Mouse (Mus musculus) small intestine, adult 2 months (tissue): Measurements from ENCODE around the gene Rasl12. TPM values are rescaled to one million over a fixed set of nuclear protein-coding genes. Genes with fewer than 3 reads are reported as not detected.

ENCODE experiments used
- H3K27ac ChIP-seq: fragments of 200-500 bp; 2 replicates; pipeline ENCODE4 v1.5.1; 2012; ENCODE audit warnings: low read depth, low read length, control low read depth, inconsistent platforms; ENCODE audit not compliant: insufficient read depth
- H3K27me3 ChIP-seq: fragments of 200-500 bp; 2 replicates; pipeline ENCODE4 v1.6.1; 2012; ENCODE audit warnings: mild to moderate bottlenecking, moderate library complexity, low read length, inconsistent platforms; ENCODE audit not compliant: control insufficient read depth, insufficient read depth
- H3K36me3 ChIP-seq: fragments of 200-500 bp; 2 replicates; pipeline ENCODE4 v1.6.1; 2012; ENCODE audit warnings: mild to moderate bottlenecking, low read length, control low read depth, inconsistent platforms; ENCODE audit not compliant: control insufficient read depth, insufficient read depth
- H3K4me1 ChIP-seq: fragments of 200-500 bp; 2 replicates; pipeline ENCODE4 v1.6.1; 2012; ENCODE audit warnings: low read length, inconsistent platforms, mixed read lengths; ENCODE audit not compliant: control insufficient read depth, insufficient read depth, insufficient read length
- H3K4me3 ChIP-seq: fragments of 200-500 bp; 2 replicates; pipeline ENCODE4 v1.5.1; 2012; ENCODE audit warnings: low read depth, mild to moderate bottlenecking, control low read depth, inconsistent platforms, low read length, moderate library complexity
- CTCF ChIP-seq: fragments of 200-500 bp; IDR thresholded peaks from 2 replicates; pipeline ENCODE4 v1.5.1; 2012; ENCODE audit warnings: low read depth, mild to moderate bottlenecking, control low read depth, inconsistent platforms, low read length, moderate library complexity, mixed read lengths; ENCODE audit not compliant: insufficient replicate concordance, insufficient read length; ENCODE audit errors: extremely low read depth
- POLR2A ChIP-seq: fragments of 200-500 bp; IDR thresholded peaks from 2 replicates; pipeline ENCODE4 v1.6.1; 2012; ENCODE audit warnings: low read depth, mild to moderate bottlenecking, control low read depth, inconsistent platforms, low read length, moderate library complexity
- WGBS: fragments of 180-500 bp; shearing (Covaris S2); methylation state at CpG from one replicate; pipeline ENCODE4 v1.1.7; 2018; 5-methylcytosine and 5-hydroxymethylcytosine counted together
- polyA plus RNA-seq: library from polyadenylated mRNA; depleted of rRNA; stranded (reverse); fragments of >200 nt; gene quantifications from 2 replicates; pipeline ENCODE4 v1.2.3, GENCODE M21; 2012; rRNA removed

Rasl12 gene
- polyA plus RNA-seq, 1 experiment, result 1.4 TPM

DNA sequence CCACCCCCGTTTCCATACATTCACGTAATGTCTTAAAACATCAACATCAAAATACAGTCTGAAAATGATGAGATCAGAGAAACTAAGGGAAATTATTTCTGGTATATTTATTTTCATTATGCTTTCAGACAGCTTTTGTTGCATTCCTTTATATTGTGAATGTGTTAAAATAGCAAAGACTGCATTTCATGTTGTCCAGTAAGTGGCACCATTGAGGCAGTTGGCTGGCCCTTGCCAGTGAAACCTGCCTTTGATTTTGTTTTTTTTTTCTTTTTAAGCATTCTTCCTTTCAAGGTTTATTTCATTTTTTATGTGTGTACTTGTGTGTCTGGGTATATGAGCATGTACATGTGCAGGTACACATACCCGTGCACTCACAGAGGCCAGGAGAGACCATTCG, 46.4 kb downstream of the Rasl12 start:
- Histone ChIP-seq H3K4me3 (no peak overlapping the region), H3K27ac (no peak overlapping the region), H3K36me3 (peaks cover 57% of the 10 kb centered on the region), H3K4me1 (no peaks in the 10 kb centered on the region), H3K27me3 (no peaks in the 10 kb centered on the region)
- WGBS, result 96% methylated on average over 4 of the region's 4 CpGs
- TF ChIP-seq POLR2A, result no peak
- no peak for TF ChIP-seq CTCF

DNA sequence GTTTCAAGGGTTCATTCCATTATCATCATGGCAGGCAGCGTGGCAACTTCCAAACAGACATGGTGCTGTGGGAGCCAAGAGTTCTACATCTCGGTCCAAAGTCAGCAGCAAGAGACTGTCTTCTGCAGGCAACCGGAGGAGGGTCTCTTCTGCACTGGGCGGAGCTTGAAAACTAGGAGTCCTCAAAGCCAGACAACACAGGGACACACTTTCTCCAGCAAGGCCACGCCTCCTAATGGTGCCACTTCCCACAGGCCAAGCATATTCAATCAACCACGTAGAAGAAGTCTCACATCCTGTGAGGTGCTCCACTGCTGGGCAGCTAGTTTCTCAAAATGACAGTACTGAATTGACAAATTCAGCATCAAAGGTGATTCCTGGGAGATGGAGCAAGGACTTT, 49.6 kb downstream of the Rasl12 start:
- WGBS, result 93% methylated on average over 6 of the region's 6 CpGs
- H3K36me3 ChIP-seq, result peaks cover 58% of the 10 kb centered on the region

DNA sequence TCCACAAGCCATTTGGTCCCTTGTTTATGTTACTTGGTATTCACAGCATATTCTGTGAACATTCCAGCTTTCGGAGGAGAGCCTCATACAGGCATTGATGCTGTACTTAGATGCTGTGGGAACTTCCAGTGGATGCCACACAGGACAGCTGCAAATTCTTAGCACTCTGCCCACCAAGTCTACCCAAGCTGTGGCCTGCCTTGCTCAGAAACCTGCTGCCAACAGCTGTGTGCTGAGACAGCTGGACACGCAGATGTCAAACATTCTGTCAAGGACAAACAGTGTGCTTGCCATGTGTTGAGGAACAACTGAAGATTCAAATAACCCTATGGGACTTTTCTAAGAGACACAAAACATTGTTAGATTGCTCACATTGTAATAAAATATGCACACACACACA, 60.7 kb downstream of the Rasl12 start:
- Histone ChIP-seq H3K4me1 (peaks cover 2% of the 10 kb centered on the region; the same call in 1 of the 2 replicates), H3K36me3 (no peaks in the 10 kb centered on the region), H3K27ac (no peak overlapping the region), H3K27me3 (no peaks in the 10 kb centered on the region), H3K4me3 (no peak overlapping the region)
- TF ChIP-seq CTCF (no peak), POLR2A (no peak)
- 87% methylated on average over 2 of the region's 2 CpGs for WGBS

More for the DNA sequence above, 49.6 kb downstream of the Rasl12 start:
- Histone ChIP-seq H3K27me3 (no peaks in the 10 kb centered on the region), H3K4me1 (no peaks in the 10 kb centered on the region), H3K4me3 (no peak overlapping the region), H3K27ac (no peak overlapping the region)
- TF ChIP-seq POLR2A, result no peak
- TF ChIP-seq CTCF, result no peak

DNA sequence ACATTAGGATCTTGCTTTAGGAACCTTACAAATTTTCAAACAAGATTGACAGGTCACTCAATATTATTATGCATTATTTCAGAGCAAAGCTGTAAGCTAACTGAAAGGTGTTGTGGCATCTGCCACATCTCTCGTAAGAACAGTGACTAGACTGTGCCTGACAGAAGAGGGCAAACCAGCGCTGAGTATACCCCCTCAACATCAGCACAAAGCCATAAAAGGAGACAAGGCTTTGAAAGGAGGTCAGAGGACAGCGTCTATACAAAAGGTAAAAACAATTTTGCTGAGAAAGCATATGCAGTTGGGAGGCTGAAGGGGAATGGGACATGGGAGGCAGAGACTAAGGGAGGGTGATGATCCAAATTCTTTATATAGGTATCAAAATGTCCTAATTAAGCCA, 61.9 kb downstream of the Rasl12 start:
- Histone ChIP-seq H3K27me3 (no peaks in the 10 kb centered on the region), H3K4me3 (no peak overlapping the region), H3K36me3 (no peaks in the 10 kb centered on the region), H3K4me1 (peaks cover 7% of the 10 kb centered on the region; the same call in 1 of the 2 replicates), H3K27ac (no peak overlapping the region)
- WGBS, result 63% methylated on average over 3 of the region's 3 CpGs
- TF ChIP-seq POLR2A, result no peak
- no peak for TF ChIP-seq CTCF

DNA sequence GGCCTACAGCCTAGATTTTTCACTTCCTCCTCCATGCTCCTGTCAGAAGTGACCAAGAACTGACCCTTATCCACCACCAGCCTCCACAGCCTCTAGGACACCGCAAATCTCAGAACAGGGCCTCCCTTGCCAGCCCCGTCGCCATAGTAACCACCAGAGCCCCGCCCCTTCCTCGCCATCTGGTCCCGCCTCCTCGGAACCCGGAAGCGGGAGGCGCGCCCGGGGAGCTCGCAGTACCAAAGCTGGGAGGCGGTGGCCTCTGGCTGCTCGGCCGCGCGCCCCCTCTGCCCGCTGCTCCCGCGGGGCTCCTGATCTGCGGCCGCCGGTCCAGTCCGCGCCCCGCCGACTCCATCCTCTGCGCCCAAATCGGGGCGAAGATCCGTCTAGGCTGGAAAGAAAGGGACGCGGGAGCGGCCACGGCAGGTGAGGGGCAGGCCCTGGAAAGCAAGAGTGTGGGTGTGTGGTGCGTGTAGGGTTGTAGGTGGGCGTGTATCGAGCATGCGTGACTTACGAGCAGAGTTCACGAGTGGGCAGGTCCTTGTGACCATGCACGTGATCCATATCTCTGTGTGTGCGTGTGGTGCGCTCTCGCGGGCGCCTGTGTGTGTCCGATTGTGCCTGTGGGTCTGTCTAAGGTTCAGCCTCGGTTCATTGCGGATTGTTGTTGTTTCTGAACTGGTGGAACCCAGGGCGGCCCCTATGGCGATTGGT, 62.6 kb downstream of the Rasl12 start, which contains the start of gene Spg21:
Gene Spg21, plus strand, starts transcription at position 216 of the 711 bp plus-strand sequence.
- Histone ChIP-seq H3K4me1 (peaks cover 7% of the 10 kb centered on the region; the same call in 1 of the 2 replicates), H3K36me3 (peaks cover 4% of the 10 kb centered on the region), H3K27ac (peak within 1 kb of the TSS; percentile 70), H3K4me3 (peak within 1 kb of the TSS; percentile 88), H3K27me3 (no peaks in the 10 kb centered on the region)
- TF ChIP-seq POLR2A (peak; percentile 41; the same call in 1 of the 2 replicates), CTCF (no peak)
- under 1% methylated on average over 53 of the region's 53 CpGs for WGBS

DNA sequence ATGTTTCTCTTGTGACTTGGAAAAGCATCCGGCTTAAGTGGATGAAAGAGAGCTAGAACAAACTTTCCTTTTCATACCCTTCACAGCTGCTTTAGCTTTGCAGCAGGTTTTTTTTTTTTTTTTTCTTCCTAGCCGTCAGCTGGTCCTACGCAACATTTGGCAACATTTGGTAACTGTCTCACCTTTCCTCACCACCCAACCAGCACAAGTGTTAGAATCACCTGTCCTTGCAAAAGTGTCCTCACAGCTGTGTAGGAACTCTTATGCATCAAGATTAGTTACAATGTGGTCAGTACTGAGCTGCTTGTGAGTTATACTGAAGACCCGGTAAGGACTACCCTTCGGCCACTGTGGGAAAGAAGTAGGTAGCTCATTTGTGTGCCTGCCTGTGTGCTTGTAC, 64.2 kb downstream of the Rasl12 start:
- H3K27ac ChIP-seq, result no peak overlapping the region
- WGBS, result 77% methylated on average over 5 of the region's 5 CpGs
- TF ChIP-seq POLR2A (no peak), CTCF (no peak)
- H3K36me3 ChIP-seq, result peaks cover 12% of the 10 kb centered on the region
- H3K27me3 ChIP-seq, result no peaks in the 10 kb centered on the region
- H3K4me1 ChIP-seq, result peaks cover 7% of the 10 kb centered on the region; the same call in 1 of the 2 replicates
- no peak overlapping the region for H3K4me3 ChIP-seq

DNA sequence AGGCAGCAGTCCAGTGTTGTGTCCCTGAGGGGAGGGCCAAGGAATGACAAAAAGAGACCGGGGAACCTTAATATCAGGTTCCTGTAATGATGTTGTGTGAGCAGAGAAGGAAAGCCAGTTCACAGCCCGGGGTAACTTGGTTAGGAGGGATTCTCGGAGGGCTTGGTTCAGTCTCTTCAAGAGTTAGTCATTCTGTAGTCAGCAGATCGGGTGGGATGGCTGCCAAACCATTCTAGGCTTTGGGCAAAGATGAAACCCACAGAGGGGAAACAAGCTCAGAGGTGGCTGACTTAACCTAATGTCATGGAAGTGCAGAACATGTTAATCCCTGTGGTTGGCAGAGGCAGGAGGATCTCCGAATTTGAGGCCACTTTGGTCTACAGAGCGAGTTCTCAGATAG, 65.9 kb downstream of the Rasl12 start:
- WGBS, result 86% methylated on average over 6 of the region's 6 CpGs
- peaks cover 13% of the 10 kb centered on the region for H3K36me3 ChIP-seq
- H3K4me1 ChIP-seq, result peaks cover 7% of the 10 kb centered on the region; the same call in 1 of the 2 replicates
- H3K27me3 ChIP-seq, result no peaks in the 10 kb centered on the region
- H3K4me3 ChIP-seq, result no peak overlapping the region
- TF ChIP-seq CTCF (no peak), POLR2A (no peak)
- H3K27ac ChIP-seq, result no peak overlapping the region

Other genes starting within 250 kb of the Rasl12 start
- gene Parp16, start 203.2 kb upstream of the Rasl12 start, polyA plus RNA-seq, result 10.0 and 16.3 TPM in 2 replicates
- gene Cilp, start 133.3 kb upstream of the Rasl12 start, polyA plus RNA-seq, result 1.4 and 1.7 TPM in 2 replicates
- gene Clpx, start 104.2 kb upstream of the Rasl12 start, polyA plus RNA-seq, result 5.8 and 7.5 TPM in 2 replicates
- gene Pdcd7, start 52.4 kb upstream of the Rasl12 start, polyA plus RNA-seq, result 9.2 and 12.9 TPM in 2 replicates
- 0.43 and 0.51 TPM in 2 replicates for gene Ubap1l, start 37.5 kb upstream of the Rasl12 start, polyA plus RNA-seq
- gene Kbtbd13, start 6.9 kb upstream of the Rasl12 start, polyA plus RNA-seq, result 0.20 and 0.57 TPM in 2 replicates
- 6.6 and 13.6 TPM in 2 replicates for gene Slc51b, start 24.4 kb downstream of the Rasl12 start, polyA plus RNA-seq
- gene Mtfmt, start 37.3 kb downstream of the Rasl12 start, polyA plus RNA-seq, result 2.6 and 5.8 TPM in 2 replicates
- gene Spg21, start 62.4 kb downstream of the Rasl12 start, polyA plus RNA-seq, result 4.5 and 9.7 TPM in 2 replicates
- gene Ankdd1a, start 121.7 kb downstream of the Rasl12 start, polyA plus RNA-seq, result not detected in 2 replicates
- 6.3 and 9.7 TPM in 2 replicates for gene Plekho2, start 181.5 kb downstream of the Rasl12 start, polyA plus RNA-seq
- gene Pif1, start 188.7 kb downstream of the Rasl12 start, polyA plus RNA-seq, result 3.8 and 5.0 TPM in 2 replicates
- 18.4 and 22.5 TPM in 2 replicates for gene Rbpms2, start 231.1 kb downstream of the Rasl12 start, polyA plus RNA-seq